Mouse (Mus musculus): Measurements from ENCODE around the gene Rbp4. TPM values are rescaled to one million over a fixed set of nuclear protein-coding genes. Genes with fewer than 3 reads are reported as not detected.

The Rbp4 gene
- polyA plus RNA-seq, 1 experiment = 6.3 TPM

GRCm38 (mm10) chr19:38111056-38111455 is 14.0 kb downstream of the Rbp4 start:
- 85% methylated on average over 8 of the region's 8 CpGs for WGBS
- no peaks in the 10 kb centered on the region for H3K27me3 ChIP-seq (ENCODE audit: control insufficient read depth, insufficient read depth, low read length)
- H3K4me3 ChIP-seq (ENCODE audit: low read depth, low read length) = no peak overlapping the region
- TF ChIP-seq POLR2A (IDR thresholded peaks at IDR 0.05; ENCODE audit: low read depth, low read length) (no peak), CTCF (IDR thresholded peaks at IDR 0.05; ENCODE audit: extremely low read depth, insufficient read length, insufficient replicate concordance, low read depth, low read length) (no peak)
- no peak overlapping the region for H3K27ac ChIP-seq (ENCODE audit: insufficient read depth, low read depth, low read length)
- H3K36me3 ChIP-seq (ENCODE audit: control insufficient read depth, insufficient read depth, low read length) = no peaks in the 10 kb centered on the region
- peaks cover 11% of the 10 kb centered on the region; the same call in 1 of the 2 replicates for H3K4me1 ChIP-seq (ENCODE audit: control insufficient read depth, insufficient read depth, insufficient read length, low read length)

- 91% methylated on average over 15 of the region's 15 CpGs for WGBS
- Histone ChIP-seq H3K4me1 (ENCODE audit: control insufficient read depth, insufficient read depth, insufficient read length, low read length) (peaks cover 11% of the 10 kb centered on the region; the same call in 1 of the 2 replicates), H3K27ac (ENCODE audit: insufficient read depth, low read depth, low read length) (no peak overlapping the region), H3K27me3 (ENCODE audit: control insufficient read depth, insufficient read depth, low read length) (no peaks in the 10 kb centered on the region), H3K36me3 (ENCODE audit: control insufficient read depth, insufficient read depth, low read length) (no peaks in the 10 kb centered on the region), H3K4me3 (ENCODE audit: low read depth, low read length) (no peak overlapping the region)
- TF ChIP-seq CTCF (IDR thresholded peaks at IDR 0.05; ENCODE audit: extremely low read depth, insufficient read length, insufficient replicate concordance, low read depth, low read length) (no peak), POLR2A (IDR thresholded peaks at IDR 0.05; ENCODE audit: low read depth, low read length) (no peak)
Measured at GRCm38 (mm10) chr19:38109506-38110242, 15.4 kb downstream of the Rbp4 start.

GRCm38 (mm10) chr19:38107871-38108270 is 17.2 kb downstream of the Rbp4 start:
- Histone ChIP-seq H3K4me1 (ENCODE audit: control insufficient read depth, insufficient read depth, insufficient read length, low read length) (peaks cover 5% of the 10 kb centered on the region; the same call in 1 of the 2 replicates), H3K27me3 (ENCODE audit: control insufficient read depth, insufficient read depth, low read length) (no peaks in the 10 kb centered on the region), H3K27ac (ENCODE audit: insufficient read depth, low read depth, low read length) (no peak overlapping the region), H3K36me3 (ENCODE audit: control insufficient read depth, insufficient read depth, low read length) (no peaks in the 10 kb centered on the region), H3K4me3 (ENCODE audit: low read depth, low read length) (no peak overlapping the region)
- TF ChIP-seq CTCF (IDR thresholded peaks at IDR 0.05; ENCODE audit: extremely low read depth, insufficient read length, insufficient replicate concordance, low read depth, low read length) (no peak), POLR2A (IDR thresholded peaks at IDR 0.05; ENCODE audit: low read depth, low read length) (no peak)
- 31% methylated on average over 4 of the region's 4 CpGs for WGBS

GRCm38 (mm10) chr19:38096858-38097758 is 28.0 kb downstream of the Rbp4 start, which contains the start of gene Ffar4:
Gene Ffar4 (plus strand): TSS chr19:38097071.
- Histone ChIP-seq H3K27ac (ENCODE audit: insufficient read depth, low read depth, low read length) (no peak within 1 kb of the TSS), H3K27me3 (ENCODE audit: control insufficient read depth, insufficient read depth, low read length) (no peaks in the 10 kb centered on the region), H3K4me3 (ENCODE audit: low read depth, low read length) (peak within 1 kb of the TSS; percentile 58), H3K4me1 (ENCODE audit: control insufficient read depth, insufficient read depth, insufficient read length, low read length) (peaks cover 5% of the 10 kb centered on the region), H3K36me3 (ENCODE audit: control insufficient read depth, insufficient read depth, low read length) (no peaks in the 10 kb centered on the region)
- TF ChIP-seq CTCF (IDR thresholded peaks at IDR 0.05; ENCODE audit: extremely low read depth, insufficient read length, insufficient replicate concordance, low read depth, low read length) = no peak
- peak; percentile 32; the same call in 1 of the 2 replicates for TF ChIP-seq POLR2A (IDR thresholded peaks at IDR 0.05; ENCODE audit: low read depth, low read length)
- WGBS = under 1% methylated on average over 77 of the region's 77 CpGs

GRCm38 (mm10) chr19:38096231-38096630 is 28.9 kb downstream of the Rbp4 start:
- Histone ChIP-seq H3K36me3 (ENCODE audit: control insufficient read depth, insufficient read depth, low read length) (no peaks in the 10 kb centered on the region), H3K4me3 (ENCODE audit: low read depth, low read length) (no peak overlapping the region), H3K4me1 (ENCODE audit: control insufficient read depth, insufficient read depth, insufficient read length, low read length) (peaks cover 6% of the 10 kb centered on the region), H3K27ac (ENCODE audit: insufficient read depth, low read depth, low read length) (no peak overlapping the region), H3K27me3 (ENCODE audit: control insufficient read depth, insufficient read depth, low read length) (no peaks in the 10 kb centered on the region)
- 63% methylated on average over 4 of the region's 4 CpGs for WGBS
- TF ChIP-seq POLR2A (IDR thresholded peaks at IDR 0.05; ENCODE audit: low read depth, low read length) (no peak), CTCF (IDR thresholded peaks at IDR 0.05; ENCODE audit: extremely low read depth, insufficient read length, insufficient replicate concordance, low read depth, low read length) (no peak)

- Histone ChIP-seq H3K27ac (ENCODE audit: insufficient read depth, low read depth, low read length) (no peak overlapping the region), H3K36me3 (ENCODE audit: control insufficient read depth, insufficient read depth, low read length) (no peaks in the 10 kb centered on the region), H3K27me3 (ENCODE audit: control insufficient read depth, insufficient read depth, low read length) (no peaks in the 10 kb centered on the region), H3K4me3 (ENCODE audit: low read depth, low read length) (no peak overlapping the region), H3K4me1 (ENCODE audit: control insufficient read depth, insufficient read depth, insufficient read length, low read length) (peaks cover 3% of the 10 kb centered on the region)
- WGBS = 65% methylated on average over 4 of the region's 4 CpGs
- no peak for TF ChIP-seq POLR2A (IDR thresholded peaks at IDR 0.05; ENCODE audit: low read depth, low read length)
- no peak for TF ChIP-seq CTCF (IDR thresholded peaks at IDR 0.05; ENCODE audit: extremely low read depth, insufficient read length, insufficient replicate concordance, low read depth, low read length)
Measured at GRCm38 (mm10) chr19:38091512-38091985, 33.5 kb downstream of the Rbp4 start.

Measured in small intestine, adult 2 months (tissue).